Mouse (Mus musculus) MEL (cell line): Measurements from ENCODE around the gene Zcchc14. TPM values are rescaled to one million over a fixed set of nuclear protein-coding genes. Genes with fewer than 3 reads are reported as not detected.

Experiments
- DNase-seq: peaks from one replicate; pipeline ENCODE4 v3.0.0; 2011; ENCODE audit warnings: low read depth, low spot score
- H3K27ac ChIP-seq: 2 replicates; pipeline ENCODE4 v1.5.1; 2012; ENCODE audit warnings: low read depth, mild to moderate bottlenecking, control low read depth, low read length, moderate library complexity; ENCODE audit not compliant: control insufficient read depth
- H3K27me3 ChIP-seq, 2 experiments: fragments of 150-350 bp in 1 of 2; sonication (generic) in 1 of 2; 2 replicates each; pipeline ENCODE4 v1.6.1; 2012; ENCODE audit warnings: low read length in 2 of 2, mild to moderate bottlenecking in 2 of 2, improper control_type of control experiment in 1 of 2, moderate library complexity in 1 of 2; ENCODE audit not compliant: insufficient read depth in 2 of 2, control insufficient read depth in 1 of 2
- H3K36me3 ChIP-seq, 2 experiments: 2 replicates each; pipeline ENCODE4 v1.6.1; 2012 to 2014; ENCODE audit warnings: low read length in 2 of 2, improper control_type of control experiment in 1 of 2, inconsistent platforms in 1 of 2, mild to moderate bottlenecking in 1 of 2; ENCODE audit not compliant: insufficient read depth in 2 of 2, control insufficient read depth in 1 of 2
- H3K4me1 ChIP-seq, 2 experiments: fragments of 150-350 bp in 1 of 2; sonication (generic) in 1 of 2; 2 replicates each; pipeline ENCODE4 v1.6.1; 2012; ENCODE audit warnings: low read length in 2 of 2, improper control_type of control experiment in 1 of 2, mild to moderate bottlenecking in 1 of 2; ENCODE audit not compliant: insufficient read depth in 2 of 2, control insufficient read depth in 1 of 2
- H3K4me3 ChIP-seq, 2 experiments: fragments of 150-350 bp in 1 of 2; sonication (generic) in 1 of 2; 2 replicates each; pipeline ENCODE4 v1.5.1; 2012; ENCODE audit warnings: low read depth in 2 of 2, low read length in 2 of 2, mild to moderate bottlenecking in 2 of 2, moderate library complexity in 2 of 2, control low read depth in 1 of 2, improper control_type of control experiment in 1 of 2; ENCODE audit not compliant: control insufficient read depth in 1 of 2, insufficient read depth in 1 of 2
- H3K79me2 ChIP-seq: 2 replicates; pipeline ENCODE4 v1.6.1; 2012; ENCODE audit warnings: mild to moderate bottlenecking, low read length, moderate library complexity; ENCODE audit not compliant: control insufficient read depth, poor library complexity, insufficient read depth
- H3K9ac ChIP-seq: 2 replicates; pipeline ENCODE4 v1.6.1; 2012; ENCODE audit warnings: low read depth, mild to moderate bottlenecking, control low read depth, low read length, moderate library complexity; ENCODE audit not compliant: control insufficient read depth, poor library complexity, severe bottlenecking
- H3K9me3 ChIP-seq: fragments of 150-350 bp; sonication (generic); replicated peaks from 2 replicates; pipeline ENCODE4 v1.6.1; 2012; ENCODE audit warnings: mild to moderate bottlenecking, low read length, improper control_type of control experiment, moderate library complexity; ENCODE audit not compliant: insufficient read depth
- BHLHE40 ChIP-seq: IDR thresholded peaks from 2 replicates; pipeline ENCODE4 v1.6.1; 2012; ENCODE audit warnings: low read depth, mild to moderate bottlenecking, inconsistent platforms, low read length, improper control_type of control experiment, borderline replicate concordance
- CHD2 ChIP-seq: IDR thresholded peaks from 2 replicates; pipeline ENCODE4 v1.6.1; 2011; ENCODE audit warnings: low read length, improper control_type of control experiment
- CTCF ChIP-seq, 3 experiments: IDR thresholded peaks in 2 of 3; conservative IDR thresholded peaks in 1 of 3; 2 replicates each; pipeline ENCODE4 v1.5.1; 2011 to 2012; ENCODE audit warnings: low read length in 3 of 3, low read depth in 2 of 3, mild to moderate bottlenecking in 2 of 3, improper control_type of control experiment in 1 of 3, inconsistent platforms in 1 of 3, mixed read lengths in 1 of 3, moderate library complexity in 1 of 3; ENCODE audit not compliant: control insufficient read depth in 1 of 3, insufficient read depth in 1 of 3, poor library complexity in 1 of 3, severe bottlenecking in 1 of 3
- E2F4 ChIP-seq: IDR thresholded peaks from 2 replicates; pipeline ENCODE4 v1.6.1; 2011; ENCODE audit warnings: low read depth, low read length, improper control_type of control experiment, borderline replicate concordance
- ELF1 ChIP-seq: IDR thresholded peaks from 2 replicates; pipeline ENCODE4 v1.6.1; 2014; ENCODE audit warnings: low read depth, mild to moderate bottlenecking, inconsistent platforms, low read length, improper control_type of control experiment, moderate library complexity
- GATA1 ChIP-seq: IDR thresholded peaks from 2 replicates; pipeline ENCODE4 v1.6.1; 2011; ENCODE audit warnings: low read depth, low read length, improper control_type of control experiment
- HCFC1 ChIP-seq: IDR thresholded peaks from 2 replicates; pipeline ENCODE4 v1.6.1; 2012; ENCODE audit warnings: low read depth, mild to moderate bottlenecking, inconsistent platforms, low read length, improper control_type of control experiment, moderate library complexity
- JUND ChIP-seq: IDR thresholded peaks from 2 replicates; pipeline ENCODE4 v1.6.1; 2011; ENCODE audit warnings: low read depth, mild to moderate bottlenecking, improper control_type of control experiment, low read length
- MAX ChIP-seq: IDR thresholded peaks from 2 replicates; pipeline ENCODE4 v1.6.1; 2011; ENCODE audit warnings: low read length, improper control_type of control experiment
- MAZ ChIP-seq: IDR thresholded peaks from 2 replicates; pipeline ENCODE4 v1.6.1; 2012; ENCODE audit warnings: low read depth, mild to moderate bottlenecking, inconsistent platforms, low read length, improper control_type of control experiment
- MEF2A ChIP-seq: IDR thresholded peaks from 2 replicates; pipeline ENCODE4 v1.6.1; 2014; ENCODE audit warnings: low read depth, mild to moderate bottlenecking, inconsistent platforms, low read length, improper control_type of control experiment; ENCODE audit not compliant: poor library complexity, insufficient replicate concordance, severe bottlenecking; ENCODE audit errors: extremely low read depth
- MXI1 ChIP-seq: IDR thresholded peaks from 2 replicates; pipeline ENCODE4 v1.6.1; 2011; ENCODE audit warnings: mild to moderate bottlenecking, low read depth, low read length, improper control_type of control experiment
- NELFE ChIP-seq: IDR thresholded peaks from 2 replicates; pipeline ENCODE4 v1.6.1; 2011; ENCODE audit warnings: low read depth, low read length, improper control_type of control experiment
- NRF1 ChIP-seq: IDR thresholded peaks from 2 replicates; pipeline ENCODE4 v1.6.1; 2014; ENCODE audit warnings: low read depth, mild to moderate bottlenecking, inconsistent platforms, low read length, improper control_type of control experiment, moderate library complexity; ENCODE audit not compliant: poor library complexity, insufficient read depth, severe bottlenecking
- POLR2A ChIP-seq, 2 experiments: IDR thresholded peaks; 2 replicates each; pipeline ENCODE4 v1.6.1; 2011 to 2012; ENCODE audit warnings: low read length in 2 of 2, mild to moderate bottlenecking in 2 of 2, control low read depth in 1 of 2, improper control_type of control experiment in 1 of 2, low read depth in 1 of 2, moderate library complexity in 1 of 2; ENCODE audit not compliant: control insufficient read depth in 1 of 2, insufficient read depth in 1 of 2, poor library complexity in 1 of 2
- RCOR1 ChIP-seq: IDR thresholded peaks from 2 replicates; pipeline ENCODE4 v1.6.1; 2012; ENCODE audit warnings: low read depth, mild to moderate bottlenecking, inconsistent platforms, low read length, improper control_type of control experiment
- SIN3A ChIP-seq: IDR thresholded peaks from 2 replicates; pipeline ENCODE4 v1.6.1; 2012; ENCODE audit warnings: low read length, improper control_type of control experiment, inconsistent platforms
- SMC3 ChIP-seq: IDR thresholded peaks from 2 replicates; pipeline ENCODE4 v1.6.1; 2011; ENCODE audit warnings: low read depth, low read length, improper control_type of control experiment
- TBP ChIP-seq: IDR thresholded peaks from 2 replicates; pipeline ENCODE4 v1.8.0; 2011; ENCODE audit warnings: low read depth, low read length, improper control_type of control experiment
- UBTF ChIP-seq: IDR thresholded peaks from 2 replicates; pipeline ENCODE4 v1.6.1; 2012; ENCODE audit warnings: low read depth, mild to moderate bottlenecking, inconsistent platforms, low read length, improper control_type of control experiment, moderate library complexity, borderline replicate concordance; ENCODE audit not compliant: insufficient read depth
- USF1 ChIP-seq: IDR thresholded peaks from 2 replicates; pipeline ENCODE4 v1.6.1; 2014; ENCODE audit warnings: low read depth, mild to moderate bottlenecking, inconsistent platforms, low read length, improper control_type of control experiment, moderate library complexity
- USF2 ChIP-seq, 2 experiments: IDR thresholded peaks; 2 replicates each; pipeline ENCODE4 v1.6.1; 2011 to 2012; ENCODE audit warnings: improper control_type of control experiment in 2 of 2, low read length in 2 of 2, borderline replicate concordance in 1 of 2, inconsistent platforms in 1 of 2, low read depth in 1 of 2, mild to moderate bottlenecking in 1 of 2; ENCODE audit not compliant: insufficient read depth in 1 of 2
- ZC3H11A ChIP-seq: IDR thresholded peaks from 2 replicates; pipeline ENCODE4 v1.6.1; 2012; ENCODE audit warnings: low read depth, mild to moderate bottlenecking, inconsistent platforms, low read length, improper control_type of control experiment
- ZKSCAN1 ChIP-seq: IDR thresholded peaks from 2 replicates; pipeline ENCODE4 v1.6.1; 2012; ENCODE audit warnings: low read depth, mild to moderate bottlenecking, inconsistent platforms, low read length, improper control_type of control experiment, moderate library complexity
- ZNF384 ChIP-seq: IDR thresholded peaks from 2 replicates; pipeline ENCODE4 v1.6.1; 2012; ENCODE audit warnings: low read depth, mild to moderate bottlenecking, inconsistent platforms, low read length, improper control_type of control experiment
- polyA plus RNA-seq, 2 experiments: library from polyadenylated mRNA; stranded (reverse) in 1 of 2; unstranded in 1 of 2; fragments of >175 nt in 1 of 2; fragments of >200 nt in 1 of 2; gene quantifications; 2 replicates each; pipeline versions ENCODE4 v1.2.1 to v1.2.4; 2012; ENCODE audit warnings: low replicate concordance in 2 of 2, low read depth in 1 of 2; ENCODE audit not compliant: insufficient read length in 2 of 2, insufficient read depth in 1 of 2, missing spikeins in 1 of 2
- total RNA-seq: library from RNA; depleted of rRNA; stranded (reverse); fragments of 300-350 nt; gene quantifications from 2 replicates; pipeline ENCODE4 v1.2.3, GENCODE M21; 2012

Gene Zcchc14
- total and polyA plus RNA-seq, 3 experiments: 0.04 to 0.11 TPM; not detected in 1

GRCm38 (mm10) chr8:121631645-121632071 lies 21.0 kb downstream of the Zcchc14 start:
- no peak overlapping the region for H3K4me3 ChIP-seq
- no peaks in the 10 kb centered on the region for H3K79me2 ChIP-seq
- TF ChIP-seq JUND (no peak), CHD2 (no peak), MAZ (no peak), POLR2A (IDR thresholded peaks at IDR 0.05; ENCODE audit: control insufficient read depth in 1 of 2, insufficient read depth in 1 of 2, low read depth in 1 of 2, low read length in 2 of 2, poor library complexity in 1 of 2) (no peak), CTCF (IDR thresholded peaks at IDR 0.05 in 2 of 3, conservative IDR thresholded peaks at IDR 0.05 in 1 of 3; ENCODE audit: control insufficient read depth in 1 of 3, insufficient read depth in 1 of 3, low read depth in 2 of 3, low read length in 3 of 3, poor library complexity in 1 of 3, severe bottlenecking in 1 of 3) (no peak), NRF1 (no peak), MEF2A (no peak), BHLHE40 (no peak), ZKSCAN1 (no peak), SMC3 (no peak), HCFC1 (no peak), TBP (no peak), GATA1 (no peak), MXI1 (no peak), RCOR1 (no peak), ZC3H11A (no peak), MAX (no peak), USF2 (IDR thresholded peaks at IDR 0.05; ENCODE audit: borderline replicate concordance in 1 of 2, insufficient read depth in 1 of 2, low read depth in 1 of 2, low read length in 2 of 2) (no peak), E2F4 (no peak), ELF1 (no peak)
- TF ChIP-seq, all 39 proteins: peak for 0
- DNase-seq: no peak
- no peaks in the 10 kb centered on the region for H3K9me3 ChIP-seq
- H3K36me3 ChIP-seq: no peaks in the 10 kb centered on the region
- H3K27me3 ChIP-seq: no peaks in the 10 kb centered on the region
- no peaks in the 10 kb centered on the region for H3K4me1 ChIP-seq
- no peak overlapping the region for H3K27ac ChIP-seq
- H3K9ac ChIP-seq: no peak overlapping the region

- Histone ChIP-seq H3K9ac (no peak overlapping the region), H3K4me3 (no peak overlapping the region), H3K36me3 (no peaks in the 10 kb centered on the region), H3K4me1 (no peaks in the 10 kb centered on the region), H3K27me3 (no peaks in the 10 kb centered on the region), H3K9me3 (no peaks in the 10 kb centered on the region), H3K27ac (no peak overlapping the region), H3K79me2 (no peaks in the 10 kb centered on the region)
- TF ChIP-seq NELFE (no peak), JUND (no peak), USF1 (no peak), ZC3H11A (no peak), MAX (no peak), ZNF384 (no peak), ZKSCAN1 (no peak), CHD2 (no peak), UBTF (no peak), SIN3A (no peak), SMC3 (no peak), TBP (no peak)
- no peak for DNase-seq
Observed at GRCm38 (mm10) chr8:121628681-121629080, 24.0 kb downstream of the Zcchc14 start.
